Mouse (Mus musculus) lung, adult 2 months (tissue): ENCODE measurements at regions not wholly inside any gene's neighbourhood (a gene's known extent, or its start where the extent isn't known, plus 50 kb on each side); places are given as distances from the start of the nearest gene placed in this dataset.

Source experiments
- CTCF ChIP-seq: fragments of 200-500 bp; IDR thresholded peaks from 2 replicates; pipeline ENCODE4 v1.5.1; 2011; ENCODE audit warnings: mild to moderate bottlenecking, low read length, control low read depth; ENCODE audit not compliant: insufficient read depth
- POLR2A ChIP-seq: fragments of 200-500 bp; IDR thresholded peaks from 2 replicates; pipeline ENCODE4 v1.6.1; 2011; ENCODE audit warnings: low read depth, mild to moderate bottlenecking, control low read depth, low read length, borderline replicate concordance; ENCODE audit errors: extremely low read depth

- TF ChIP-seq POLR2A (no peak), CTCF (no peak)
These were observed 404.7 kb downstream of the H2al1j start for GRCm38 (mm10) chrX:11732371-11732770.
